Mouse (Mus musculus) splenic B cell, adult 2 months (primary cell): ENCODE data around the gene AI661453.

ENCODE experiments used
- DNase-seq: peaks from one replicate; pipeline ENCODE4 v3.0.0-alpha.2; 2011; ENCODE audit warnings: low read depth, low spot score
- H3K27me3 ChIP-seq: 2 replicates; pipeline ENCODE4 v1.6.1; 2012; ENCODE audit warnings: mild to moderate bottlenecking, low read length, moderate library complexity, mixed read lengths; ENCODE audit not compliant: control insufficient read depth, poor library complexity, insufficient read depth, severe bottlenecking
- H3K36me3 ChIP-seq: 2 replicates; pipeline ENCODE4 v1.6.1; 2012; ENCODE audit warnings: mild to moderate bottlenecking, low read length, moderate library complexity, mixed read lengths; ENCODE audit not compliant: control insufficient read depth, poor library complexity, insufficient read depth, severe bottlenecking

The AI661453 gene

DNA sequence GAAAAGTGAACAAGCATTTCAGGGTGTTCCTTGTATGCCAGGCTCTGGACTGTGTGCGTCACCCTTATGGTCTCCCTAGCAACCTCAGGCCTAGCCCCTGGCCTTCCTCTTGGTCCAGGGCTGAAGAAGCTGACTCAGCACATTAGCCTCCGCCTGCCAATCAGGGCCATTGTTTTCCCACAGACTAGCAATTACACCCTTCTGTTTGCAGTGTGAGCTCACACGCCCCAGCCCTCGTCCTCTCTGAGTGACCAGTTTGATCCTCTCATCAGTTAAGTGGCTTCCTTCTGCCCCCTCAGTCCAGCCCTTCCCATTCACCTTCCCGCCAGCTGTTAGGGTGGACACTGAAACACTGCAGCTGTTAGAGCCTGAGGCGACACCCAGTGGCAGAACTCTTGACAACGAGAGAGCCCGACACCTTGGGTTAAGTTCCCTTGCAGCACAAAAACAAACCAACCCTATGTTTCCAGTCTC, 7.5 kb upstream of the AI661453 start:
- no peak for DNase-seq
- Histone ChIP-seq H3K27me3 (no peaks in the 10 kb centered on the region), H3K36me3 (no peaks in the 10 kb centered on the region)

DNA sequence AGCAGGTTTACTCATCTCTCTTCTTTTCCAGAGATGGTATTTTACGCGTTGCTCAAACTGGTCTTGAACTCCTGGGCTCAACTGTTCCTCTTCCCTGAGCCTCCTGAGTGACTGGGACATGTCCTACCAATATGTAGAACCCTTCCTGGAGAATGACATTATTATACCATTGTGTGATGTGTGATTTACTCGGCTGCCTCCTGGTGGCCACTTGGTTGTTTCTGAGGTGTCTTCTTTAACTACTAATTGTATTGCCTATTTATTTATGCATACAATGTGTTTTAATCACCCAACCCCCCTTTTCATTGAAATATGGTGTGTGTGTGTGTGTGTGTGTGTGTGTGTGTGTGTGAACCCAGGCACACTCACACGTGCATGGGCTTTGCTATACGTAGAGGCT, 5.6 kb upstream of the AI661453 start:
- Histone ChIP-seq H3K27me3 (no peaks in the 10 kb centered on the region), H3K36me3 (no peaks in the 10 kb centered on the region)
- DNase-seq, result no peak

DNA sequence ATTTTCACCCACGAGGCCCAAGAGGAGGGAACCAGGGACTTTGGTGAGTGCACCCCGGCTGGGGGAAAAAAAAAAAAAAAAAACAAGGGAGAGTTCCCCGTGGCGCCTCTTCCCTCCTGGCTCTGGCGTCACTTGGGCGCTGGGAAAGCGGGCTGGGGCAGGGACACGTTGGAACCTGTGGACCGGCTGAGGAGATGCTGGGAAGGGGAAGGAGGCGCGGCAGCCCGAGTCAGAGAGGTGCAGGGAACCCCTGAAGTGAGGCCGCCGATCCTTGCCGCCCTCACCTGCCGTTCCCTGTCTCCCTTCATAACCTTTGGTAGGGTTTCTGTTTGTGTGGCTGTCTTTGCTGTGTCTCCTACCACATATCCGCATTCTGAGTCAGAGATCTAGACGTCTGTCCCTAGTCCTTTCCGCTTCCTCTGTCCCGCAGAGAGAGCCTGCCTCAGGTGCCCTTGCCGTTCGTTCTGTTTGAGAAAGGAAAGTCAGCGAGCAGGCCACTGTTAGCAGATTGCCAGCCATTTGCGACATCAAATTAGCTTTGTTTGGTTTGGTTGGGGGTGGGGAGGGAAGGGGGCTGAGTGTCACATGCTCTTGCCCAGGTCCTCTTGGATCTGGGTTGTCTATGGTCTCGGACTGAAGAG, 612 bp downstream of the AI661453 start, which contains the start of gene 1700001C19Rik:
TSS of gene 1700001C19Rik (minus strand) at position 470 of the 641 bp plus-strand sequence.
- DNase-seq, result no peak
- no peaks in the 10 kb centered on the region for H3K27me3 ChIP-seq

DNA sequence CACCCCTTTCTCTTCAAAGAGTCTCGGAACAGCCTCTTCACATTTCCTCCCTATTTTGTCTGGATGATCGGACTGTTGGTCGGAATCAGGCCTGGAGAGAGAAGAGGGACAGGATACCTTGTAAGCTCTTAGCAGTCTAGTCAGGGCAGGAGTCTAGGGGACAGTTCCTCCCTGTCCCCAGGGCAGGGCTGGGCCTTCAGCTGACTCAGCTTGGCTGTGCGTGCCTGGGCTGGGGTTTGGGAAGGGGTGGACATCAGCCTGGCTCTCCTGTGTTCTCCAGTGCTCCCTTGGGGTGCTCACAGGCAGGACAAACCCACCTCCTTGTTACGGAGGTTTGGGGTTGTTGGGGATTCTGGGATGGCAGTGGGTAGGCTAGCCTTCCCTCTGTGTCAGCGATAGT, 2.2 kb downstream of the AI661453 start:
- Histone ChIP-seq H3K27me3 (no peaks in the 10 kb centered on the region), H3K36me3 (no peaks in the 10 kb centered on the region)
- no peak for DNase-seq

More for the DNA sequence above, 612 bp downstream of the AI661453 start, which contains the start of gene 1700001C19Rik:
- no peaks in the 10 kb centered on the region for H3K36me3 ChIP-seq

DNA sequence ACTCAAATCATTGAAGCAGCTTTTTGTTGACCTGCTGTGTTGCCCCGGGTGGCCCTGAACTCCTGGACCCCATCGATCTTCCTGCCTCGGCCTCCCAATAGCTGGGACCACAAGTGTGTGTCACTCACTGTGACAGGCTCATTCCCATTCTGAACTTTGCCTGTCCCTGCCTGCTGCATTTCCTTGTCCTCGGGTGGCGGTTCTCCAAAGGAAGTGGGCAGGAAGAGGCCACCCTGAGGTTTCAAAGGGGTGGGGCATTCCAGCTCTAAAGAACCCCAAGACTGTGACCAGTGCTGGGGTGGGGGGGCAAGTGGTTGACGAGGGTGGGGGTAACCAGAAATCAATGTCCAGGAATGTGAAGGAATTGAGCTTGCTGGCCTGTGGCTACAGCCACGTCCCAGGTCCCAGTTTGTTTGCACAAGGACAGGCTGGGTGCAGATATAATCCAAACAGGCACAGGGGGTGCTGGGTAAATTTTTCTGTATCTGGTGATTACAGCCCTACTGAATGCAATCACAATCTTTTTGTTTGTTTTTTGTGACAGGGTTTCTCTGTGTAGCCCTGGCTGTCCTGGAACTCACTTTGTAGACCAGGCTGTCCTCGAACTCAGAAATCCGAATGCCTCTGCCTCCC, 3.1 kb downstream of the AI661453 start:
- DNase-seq, result no peak
- H3K27me3 ChIP-seq, result no peaks in the 10 kb centered on the region
- H3K36me3 ChIP-seq, result no peaks in the 10 kb centered on the region

GRCm38 (mm10) chr17:47440359-47440890, 4.0 kb downstream of the AI661453 start:
- Histone ChIP-seq H3K27me3 (no peaks in the 10 kb centered on the region), H3K36me3 (no peaks in the 10 kb centered on the region)
- DNase-seq, result no peak

DNA sequence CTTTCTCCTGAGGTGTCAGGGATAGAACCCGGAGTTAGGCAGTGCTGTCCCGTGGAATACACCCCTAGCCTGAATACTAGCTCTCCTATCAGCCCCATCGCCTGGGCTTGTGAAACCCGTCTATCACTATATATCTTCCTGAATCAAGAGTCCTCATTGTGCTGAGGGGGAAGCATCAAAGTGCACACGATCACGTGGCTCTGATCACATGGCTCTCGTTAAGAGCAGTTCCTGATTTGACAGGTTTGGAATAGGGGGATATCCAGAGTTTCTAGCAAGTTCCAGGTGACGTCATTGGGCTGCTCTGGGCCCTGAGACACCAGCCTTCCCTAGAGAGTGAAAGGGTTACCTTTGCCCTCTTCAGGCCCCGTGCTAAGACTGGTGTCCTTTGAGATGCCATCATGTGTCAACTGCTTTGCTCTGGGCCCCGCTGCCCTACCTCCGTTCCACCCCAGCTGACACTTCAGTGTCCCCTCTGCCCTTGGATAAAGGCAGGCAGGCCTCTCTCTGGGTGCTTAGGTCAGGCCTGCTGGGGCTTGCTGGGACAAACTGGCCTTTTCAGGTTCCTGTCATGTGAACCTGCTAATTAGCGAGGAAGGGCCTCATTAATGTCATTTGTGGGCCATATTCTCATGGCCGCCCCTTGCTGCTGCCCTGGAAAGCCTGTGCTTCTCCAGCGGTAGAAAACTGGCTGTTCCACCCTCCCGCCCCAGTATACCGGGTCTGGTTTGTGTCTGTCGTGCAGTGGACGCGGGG, 5.1 kb downstream of the AI661453 start:
- peak; percentile 18 for DNase-seq
- H3K36me3 ChIP-seq, result no peaks in the 10 kb centered on the region
- no peaks in the 10 kb centered on the region for H3K27me3 ChIP-seq

DNA sequence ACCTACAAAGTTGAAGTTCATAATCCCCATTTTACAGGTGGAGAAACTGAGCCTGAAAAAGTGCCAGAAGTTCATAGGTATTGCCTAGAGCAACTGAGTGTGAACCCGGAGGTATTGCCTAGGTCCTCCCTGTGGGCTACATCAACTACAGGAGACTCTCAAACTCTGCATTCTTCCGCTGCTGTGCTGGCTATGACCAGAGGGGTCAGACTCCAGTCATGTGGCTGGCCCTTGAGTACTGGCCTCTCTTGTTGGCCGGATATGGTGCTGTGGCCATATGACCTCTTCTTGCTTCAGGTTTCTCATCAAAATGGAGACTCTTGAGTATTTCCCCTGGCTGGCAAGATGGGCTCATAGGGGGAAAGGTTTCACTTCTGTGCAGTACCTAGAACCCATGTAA, 5.9 kb downstream of the AI661453 start:
- DNase-seq, result no peak
- Histone ChIP-seq H3K27me3 (no peaks in the 10 kb centered on the region), H3K36me3 (no peaks in the 10 kb centered on the region)

DNA sequence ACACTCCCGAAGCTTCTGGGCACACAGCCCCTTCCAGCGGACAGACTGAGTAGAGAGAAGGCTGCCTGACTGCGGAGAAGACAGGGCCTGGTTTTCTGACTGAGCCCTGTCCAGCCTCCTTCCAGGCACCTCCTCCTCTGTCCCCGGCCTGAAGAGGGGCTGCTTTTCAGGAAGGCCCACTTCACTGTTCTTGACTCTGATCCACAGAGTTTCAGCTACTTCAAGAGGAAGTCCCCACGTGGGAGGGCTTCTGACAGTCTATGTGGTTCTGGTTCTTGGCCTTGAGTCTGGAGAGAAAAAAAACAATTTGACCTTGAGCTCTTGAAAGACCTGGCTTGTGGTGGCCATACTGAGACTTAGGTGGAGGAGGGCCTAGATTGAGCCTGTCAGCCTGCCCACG, 7.7 kb downstream of the AI661453 start:
- H3K36me3 ChIP-seq, result no peaks in the 10 kb centered on the region
- H3K27me3 ChIP-seq, result no peaks in the 10 kb centered on the region
- no peak for DNase-seq

- Histone ChIP-seq H3K27me3 (no peaks in the 10 kb centered on the region), H3K36me3 (no peaks in the 10 kb centered on the region)
- DNase-seq, result no peak
Observed at GRCm38 (mm10) chr17:47445518-47445917, 9.1 kb downstream of the AI661453 start.

DNA sequence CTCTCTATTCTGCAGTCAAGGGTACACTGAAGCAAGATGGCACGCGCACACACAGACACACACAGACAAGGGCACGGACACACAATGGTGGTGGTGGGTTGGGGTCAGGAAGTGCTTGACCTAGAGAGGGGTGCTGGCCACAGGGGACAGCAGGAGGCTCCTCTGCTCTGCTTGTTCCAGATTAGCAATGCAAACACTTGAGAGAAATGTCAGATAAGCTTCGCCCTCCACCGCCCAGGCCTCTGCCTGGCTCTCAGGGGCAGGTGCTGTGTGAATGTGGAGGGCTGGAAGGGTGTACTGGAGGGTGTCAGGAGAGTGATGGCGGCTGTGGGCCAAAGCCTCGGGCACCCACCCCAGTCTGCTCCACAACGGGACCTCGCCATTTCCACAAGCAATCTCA, 9.6 kb downstream of the AI661453 start:
- no peaks in the 10 kb centered on the region for H3K27me3 ChIP-seq
- DNase-seq, result no peak
- H3K36me3 ChIP-seq, result no peaks in the 10 kb centered on the region

- H3K27me3 ChIP-seq, result no peaks in the 10 kb centered on the region
- H3K36me3 ChIP-seq, result no peaks in the 10 kb centered on the region
- no peak for DNase-seq
Observed at GRCm38 (mm10) chr17:47446561-47446960, 10.1 kb downstream of the AI661453 start.

DNA sequence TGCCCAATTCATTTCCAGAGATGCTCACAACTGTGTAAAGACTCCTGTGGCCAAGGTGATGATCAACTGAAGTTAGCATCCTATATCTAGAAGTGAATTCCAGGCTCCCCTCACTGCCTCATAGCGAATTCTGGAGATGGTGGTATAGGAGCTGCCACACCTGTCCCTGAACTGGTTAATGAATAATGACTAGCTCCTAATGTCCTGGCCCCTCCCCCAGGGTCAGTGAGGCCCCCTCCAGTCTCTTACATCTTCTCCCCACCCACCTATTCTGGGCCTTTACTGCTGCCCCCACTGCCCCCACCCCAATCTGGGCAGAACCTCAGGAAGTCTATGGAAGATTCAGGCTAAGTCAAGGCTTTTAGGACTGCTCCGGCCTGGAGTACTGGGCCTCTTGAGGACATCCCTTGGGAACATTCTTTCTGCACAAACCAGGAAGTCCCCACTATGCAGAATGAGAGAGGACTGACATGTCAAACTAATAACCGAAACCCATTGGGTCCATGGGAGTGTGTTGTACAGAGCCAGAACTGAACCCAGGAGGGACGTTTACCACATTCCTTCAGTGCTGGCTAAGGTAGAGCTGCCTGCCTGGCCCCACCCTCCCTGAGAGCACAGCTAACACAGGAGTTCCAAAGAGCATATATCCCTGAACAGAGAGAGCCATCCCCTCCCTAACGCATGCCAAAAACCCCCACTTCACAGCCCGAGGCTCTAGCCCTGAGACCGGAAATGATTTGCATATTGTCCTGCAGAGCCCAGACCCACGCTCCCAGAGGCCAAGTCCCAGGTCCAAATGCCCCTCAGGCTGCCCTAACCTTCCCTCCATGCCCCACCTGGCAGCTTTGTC, 12.3 kb downstream of the AI661453 start:
- H3K36me3 ChIP-seq, result no peaks in the 10 kb centered on the region
- DNase-seq, result no peak
- no peaks in the 10 kb centered on the region for H3K27me3 ChIP-seq

DNA sequence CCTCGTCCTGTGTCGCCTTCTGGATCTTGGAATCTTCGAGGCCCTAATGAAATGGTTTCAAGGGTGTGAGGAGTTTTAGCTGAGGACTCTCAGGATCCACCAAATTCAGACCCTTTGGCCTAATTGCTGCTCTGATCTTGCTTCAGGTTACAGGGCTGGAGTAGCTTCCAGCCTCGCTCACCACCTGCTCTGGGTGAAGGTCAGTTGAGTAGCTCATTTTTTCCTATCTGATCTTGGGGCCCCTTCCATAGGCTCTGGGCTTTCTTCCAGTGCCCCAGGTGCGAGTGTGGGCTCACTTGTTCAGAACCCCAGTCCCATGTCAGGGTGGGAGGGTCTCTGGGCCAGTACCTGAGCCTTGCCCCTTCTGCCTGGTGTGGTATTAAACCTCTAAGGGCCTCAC, 13.0 kb downstream of the AI661453 start:
- Histone ChIP-seq H3K36me3 (no peaks in the 10 kb centered on the region), H3K27me3 (no peaks in the 10 kb centered on the region)
- no peak for DNase-seq
